Mouse (Mus musculus) embryonic fibroblast, embryonic 13.5 days (primary cell): Measurements from ENCODE around the gene Klk1b24.
"Not testable (repeated sequence)": the region's sequence is repeated elsewhere in the genome, so short reads cannot be mapped to it uniquely, and the experiment has no call there.

Experiments
- CTCF ChIP-seq: IDR thresholded peaks from 2 replicates; pipeline ENCODE4 v1.5.1; 2011; ENCODE audit warnings: mild to moderate bottlenecking, control low read depth, low read length, moderate library complexity, borderline replicate concordance; ENCODE audit not compliant: insufficient read depth
- POLR2A ChIP-seq: IDR thresholded peaks from 2 replicates; pipeline ENCODE4 v1.6.1; 2011; ENCODE audit warnings: low read depth, mild to moderate bottlenecking, control low read depth, low read length, moderate library complexity

- TF ChIP-seq CTCF, POLR2A: not testable (repeated sequence)
Observed at GRCm38 (mm10) chr7:44222335-44222734, 34.3 kb downstream of the Klk1b24 start.
